Mouse (Mus musculus) layer of hippocampus, postnatal 14 days (tissue): ENCODE results near the gene Rps4x. TPM values are rescaled to one million over a fixed set of nuclear protein-coding genes. Genes with fewer than 3 reads are reported as not detected.

Experiments
- total RNA-seq, 2 experiments: library from RNA; stranded (reverse); gene quantifications; 2 replicates each; pipeline ENCODE4 v1.2.3; 2021

Gene Rps4x
- total RNA-seq, 2 experiments from 2014 or later: 472 to 534 TPM

Other genes with a start within 250 kb of the Rps4x start
- 10 to 100 TPM in 1 of 2 experiments, 1 to 10 TPM in 1; 8.9 to 10.1 TPM for gene Rtl5, start 118.1 kb downstream of the Rps4x start, total RNA-seq
- gene Pin4, start 69.9 kb downstream of the Rps4x start, total RNA-seq: 10 to 100 TPM; 34.4 to 39.2 TPM
- under 1 TPM; 0.29 to 0.62 TPM for gene Ercc6l, start 32.3 kb downstream of the Rps4x start, total RNA-seq
- gene Cited1, start 62.8 kb upstream of the Rps4x start, total RNA-seq: 1 to 10 TPM; 3.5 to 4.0 TPM